In the genomic region with DNA sequence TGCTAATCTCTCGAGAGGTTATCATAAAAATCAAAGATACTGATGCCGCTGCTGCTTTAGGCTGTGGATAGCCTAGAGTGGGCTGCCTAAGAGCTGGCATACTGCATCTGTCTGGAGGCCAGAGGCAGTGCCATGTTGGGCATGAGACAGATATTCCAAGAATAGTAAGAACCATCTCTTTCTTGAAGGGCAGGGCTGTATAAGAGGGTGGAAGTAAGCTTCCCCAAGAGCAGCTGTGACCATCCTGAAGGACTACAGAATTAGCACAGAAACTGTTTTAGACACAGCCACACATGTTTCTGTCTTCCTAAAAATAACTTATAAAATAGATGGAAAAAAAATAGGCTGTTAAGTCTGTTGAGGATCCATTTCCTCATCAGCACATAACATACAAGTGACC, we compare ENCODE assay signal across 18 mouse cellular contexts.
DNase-seq lines count a peak whose midpoint lies in the region; ATAC-seq lines count a peak whose summit lies in the region.
"Had no signal": no experiment of that assay in that cellular context is flagged by ENCODE, and none has a peak within 500 bp of the region (broad histone marks: within the 10 kb centered on the region; RNA-seq: fewer than 3 reads in every experiment).

No protein-coding gene starts in this region.

- peak; percentile 77 for ATAC-seq in frontal cortex, adult (ENCODE audit: low TSS enrichment)
- ATAC-seq: forebrain, embryonic 13.5 days; forebrain, embryonic 15.5 days; forebrain, postnatal 0 days had no signal

- no peak for DNase-seq in frontal cortex, postnatal 14 days (ENCODE audit: low spot score in 2 of 2)
- DNase-seq in brain, adult 2 months (ENCODE audit: low read depth, low spot score) = peak; percentile 27
- DNase-seq in frontal cortex, postnatal 36 days (ENCODE audit: low spot score in 2 of 2) = peak; percentile 10 to 30
- DNase-seq in telencephalon, adult 2 months (ENCODE audit: low read depth, low spot score) = peak; percentile 12
- DNase-seq in ovary, postnatal 14 days (ENCODE audit: low spot score) = no peak
- no peak for DNase-seq in thymus, postnatal 0 days (ENCODE audit: low spot score)
- DNase-seq: adrenal gland, adult 2 months; adrenal gland, postnatal 10 days; adrenal gland, postnatal 25 days; cerebellum, adult 11-12 months; cerebellum, adult 2 months; cerebellum, adult 9-10 months; cerebellum, postnatal 10 days; cerebellum, postnatal 25 days; forebrain, postnatal 0 days had no signal

Comparison
In these comparisons a context has a peak if more than half of its experiments do, and no peak if none do; other contexts are left out.
1. DNase-seq: peak in brain, adult 2 months (single experiment), frontal cortex, postnatal 36 days (2 of 2) and telencephalon, adult 2 months (single experiment); none in frontal cortex, postnatal 14 days (0 of 2), ovary, postnatal 14 days (single experiment) and thymus, postnatal 0 days (single experiment).